Mouse (Mus musculus): Measurements from ENCODE around the gene Gpd1l. TPM values are rescaled to one million over a fixed set of nuclear protein-coding genes. Genes with fewer than 3 reads are reported as not detected.

Gpd1l gene
- polyA plus RNA-seq, 1 experiment from 2014 or later, result 18.2 TPM

DNA sequence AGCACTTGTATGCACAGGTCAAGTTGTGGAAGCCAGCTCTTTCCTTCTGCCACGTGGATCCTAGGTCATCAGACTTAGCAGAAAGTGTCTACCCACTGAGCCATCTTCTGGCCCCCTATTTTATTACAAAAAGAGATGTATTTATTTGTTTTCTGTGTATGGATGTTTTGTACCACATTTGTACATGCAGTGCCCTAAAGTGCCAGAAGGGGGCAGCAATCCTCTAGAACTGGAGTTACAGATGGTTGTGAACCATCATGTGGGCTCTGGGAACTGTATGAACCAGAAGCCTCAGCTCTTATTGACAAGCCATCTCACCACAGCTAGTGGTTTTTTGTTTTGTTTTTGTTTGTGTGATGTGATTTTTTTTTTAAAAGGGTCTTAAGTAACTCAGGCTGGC lies 19.1 kb upstream of the Gpd1l start:
- no peaks in the 10 kb centered on the region for H3K36me3 ChIP-seq
- no peaks in the 10 kb centered on the region for H3K27me3 ChIP-seq
- WGBS, result 44% methylated on average over 1 of the region's 1 CpGs
- ATAC-seq, result no peak
- H3K4me1 ChIP-seq (replicated peaks), result no peaks in the 10 kb centered on the region
- H3K27ac ChIP-seq, result no peak overlapping the region
- no peak overlapping the region for H3K4me2 ChIP-seq (replicated peaks)
- H3K4me3 ChIP-seq (replicated peaks), result no peak overlapping the region
- no peak overlapping the region for H3K9ac ChIP-seq (replicated peaks)
- H3K9me3 ChIP-seq, result no peaks in the 10 kb centered on the region

DNA sequence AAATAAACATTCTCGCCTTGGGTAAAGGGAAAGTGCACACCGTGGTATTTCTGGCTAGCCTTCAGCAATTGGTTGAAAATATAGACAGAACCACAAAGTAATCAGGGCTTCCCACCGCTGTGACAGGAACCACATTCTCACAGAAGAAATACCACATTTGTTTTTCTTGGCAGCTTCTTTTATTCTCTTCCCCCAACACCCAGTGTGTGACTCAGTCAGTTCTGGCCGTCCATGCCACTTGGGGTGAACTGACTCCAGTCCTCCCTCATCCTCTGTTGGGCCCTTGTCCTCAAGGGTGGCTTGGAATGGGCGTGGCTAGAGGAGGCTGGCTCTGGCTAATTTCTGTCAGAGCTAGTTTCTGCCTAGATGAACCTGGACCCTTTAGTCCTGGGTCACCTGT lies 14.6 kb upstream of the Gpd1l start:
- no peak overlapping the region for H3K27ac ChIP-seq
- H3K4me2 ChIP-seq (replicated peaks), result no peak overlapping the region
- no peak overlapping the region for H3K4me3 ChIP-seq (replicated peaks)
- no peaks in the 10 kb centered on the region for H3K27me3 ChIP-seq
- H3K9ac ChIP-seq (replicated peaks), result no peak overlapping the region
- H3K36me3 ChIP-seq, result no peaks in the 10 kb centered on the region
- H3K4me1 ChIP-seq (replicated peaks), result no peaks in the 10 kb centered on the region
- ATAC-seq, result no peak
- 75% methylated on average over 5 of the region's 5 CpGs for whole genome bisulfite sequencing
- H3K9me3 ChIP-seq, result no peaks in the 10 kb centered on the region

DNA sequence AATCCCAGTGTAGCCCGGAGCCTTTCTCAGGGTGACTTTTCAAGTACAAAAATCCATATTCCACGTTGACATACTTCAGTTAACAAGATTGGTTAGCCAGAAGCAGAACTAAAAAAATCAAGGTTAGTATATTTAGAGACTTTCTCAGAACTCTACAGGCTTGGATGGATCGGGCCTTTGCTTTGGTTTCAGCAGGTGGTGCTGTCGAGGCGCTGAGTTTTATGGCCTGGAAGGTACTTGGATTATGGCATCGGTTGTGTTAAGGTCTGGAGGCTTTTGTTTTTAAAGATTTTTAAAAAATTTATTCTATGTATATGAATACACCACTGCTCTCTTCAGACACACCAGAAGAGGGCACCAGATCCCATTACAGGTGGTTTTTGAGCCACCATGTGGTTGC lies 11.8 kb upstream of the Gpd1l start:
- no peak overlapping the region for H3K9ac ChIP-seq (replicated peaks)
- no peaks in the 10 kb centered on the region for H3K36me3 ChIP-seq
- no peaks in the 10 kb centered on the region for H3K9me3 ChIP-seq
- H3K27me3 ChIP-seq, result no peaks in the 10 kb centered on the region
- no peak for ATAC-seq
- no peak overlapping the region for H3K4me3 ChIP-seq (replicated peaks)
- 80% methylated on average over 6 of the region's 6 CpGs for WGBS
- H3K27ac ChIP-seq, result no peak overlapping the region
- no peak overlapping the region for H3K4me2 ChIP-seq (replicated peaks)
- no peaks in the 10 kb centered on the region for H3K4me1 ChIP-seq (replicated peaks)

DNA sequence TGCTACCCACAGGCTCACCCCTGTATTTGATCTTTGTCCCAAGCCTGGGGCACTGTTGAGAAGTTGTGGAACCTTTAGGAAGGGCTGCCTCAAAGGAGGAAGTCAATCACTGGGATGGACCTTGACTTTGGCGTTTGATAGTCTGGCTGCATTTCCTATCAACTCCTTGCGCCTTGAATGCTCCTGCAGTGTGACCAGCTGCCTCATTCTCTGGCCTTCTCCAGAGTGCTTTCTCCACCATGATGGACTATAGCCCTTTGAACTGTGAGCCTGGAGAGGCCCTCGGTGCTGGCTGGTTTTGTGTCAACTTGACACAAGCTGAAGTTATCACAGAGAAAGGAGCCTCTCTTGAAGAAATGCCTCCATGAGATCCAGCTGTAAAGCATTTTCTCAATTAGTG lies 10.9 kb upstream of the Gpd1l start:
- H3K9me3 ChIP-seq, result no peaks in the 10 kb centered on the region
- no peak overlapping the region for H3K27ac ChIP-seq
- no peak overlapping the region for H3K9ac ChIP-seq (replicated peaks)
- no peak overlapping the region for H3K4me2 ChIP-seq (replicated peaks)
- WGBS, result 99% methylated on average over 3 of the region's 3 CpGs
- H3K4me1 ChIP-seq (replicated peaks), result no peaks in the 10 kb centered on the region
- H3K36me3 ChIP-seq, result no peaks in the 10 kb centered on the region
- ATAC-seq, result no peak
- no peak overlapping the region for H3K4me3 ChIP-seq (replicated peaks)
- H3K27me3 ChIP-seq, result no peaks in the 10 kb centered on the region

DNA sequence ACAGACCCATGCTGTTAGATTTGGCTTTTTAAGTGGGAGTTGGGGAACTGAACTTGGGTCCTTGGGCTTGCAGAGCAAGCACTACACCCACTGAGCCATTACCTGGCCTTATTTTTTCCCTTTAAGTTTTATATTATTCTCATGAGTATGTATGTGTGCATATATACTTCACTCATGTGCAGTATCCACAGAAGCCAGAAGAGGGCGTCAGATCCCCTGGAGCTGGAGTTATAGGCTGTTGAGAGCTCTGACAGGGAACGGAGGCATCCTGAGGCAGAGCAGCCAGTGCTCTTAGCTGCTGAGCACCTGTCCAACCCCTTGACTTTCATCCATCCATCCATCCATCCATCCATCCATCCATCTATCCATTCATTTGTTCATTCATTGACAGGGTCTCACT lies 2.9 kb upstream of the Gpd1l start:
- Histone ChIP-seq H3K27ac (no peak overlapping the region), H3K36me3 (no peaks in the 10 kb centered on the region), H3K9ac (replicated peaks) (no peak overlapping the region), H3K4me3 (replicated peaks) (no peak overlapping the region), H3K4me1 (replicated peaks) (peaks cover 14% of the 10 kb centered on the region), H3K4me2 (replicated peaks) (no peak overlapping the region), H3K27me3 (no peaks in the 10 kb centered on the region), H3K9me3 (no peaks in the 10 kb centered on the region)
- WGBS, result 82% methylated on average over 2 of the region's 2 CpGs
- no peak for ATAC-seq

DNA sequence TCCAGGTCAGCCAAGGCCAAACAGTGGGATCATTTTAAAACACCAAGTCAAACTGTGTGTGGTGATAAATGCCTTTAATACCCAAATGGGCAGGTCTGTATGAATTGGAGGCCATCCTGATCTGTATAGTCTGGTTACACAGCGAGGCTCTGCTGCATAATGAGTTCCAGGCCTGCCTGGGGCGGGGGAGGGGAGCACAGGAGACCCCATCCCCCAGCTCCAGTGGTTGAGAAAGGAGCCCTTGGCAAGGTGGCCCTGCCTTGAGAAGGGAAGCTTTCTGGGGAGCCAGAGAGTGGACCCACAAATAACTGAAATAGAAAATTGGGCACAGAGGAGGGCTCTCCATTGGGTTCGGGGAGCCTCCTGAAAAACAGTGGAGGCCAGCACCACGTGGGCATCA lies 1.5 kb upstream of the Gpd1l start:
- no peak for ATAC-seq
- WGBS, result 85% methylated on average over 4 of the region's 4 CpGs
- peaks cover 14% of the 10 kb centered on the region for H3K4me1 ChIP-seq (replicated peaks)

DNA sequence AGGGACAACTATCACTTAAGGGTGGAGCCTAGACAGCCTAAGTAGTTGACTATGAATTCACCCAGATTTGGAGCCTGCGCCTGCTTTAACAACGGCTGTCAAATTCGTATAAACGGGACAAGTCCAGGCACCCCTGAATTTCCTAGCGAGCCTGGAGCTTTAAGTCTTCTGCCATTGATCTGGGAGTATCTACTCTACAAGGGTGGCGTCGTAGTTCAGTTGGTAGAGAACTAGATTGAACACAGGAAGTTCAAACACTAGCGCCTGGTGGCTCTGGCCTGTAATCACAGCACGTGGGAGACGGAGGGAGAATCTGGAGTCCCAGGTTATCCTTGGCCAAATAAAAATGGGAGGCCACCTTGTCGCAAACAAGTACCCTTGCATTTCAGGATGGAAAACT lies 444 bp upstream of the Gpd1l start:
- no peak for ATAC-seq
- 68% methylated on average over 11 of the region's 11 CpGs for WGBS

More for the DNA sequence above, 1.5 kb upstream of the Gpd1l start:
- no peak overlapping the region for H3K4me2 ChIP-seq (replicated peaks)
- no peak overlapping the region for H3K4me3 ChIP-seq (replicated peaks)
- no peak overlapping the region for H3K9ac ChIP-seq (replicated peaks)
- H3K27me3 ChIP-seq, result no peaks in the 10 kb centered on the region
- H3K27ac ChIP-seq, result no peak overlapping the region
- H3K36me3 ChIP-seq, result no peaks in the 10 kb centered on the region
- H3K9me3 ChIP-seq, result no peaks in the 10 kb centered on the region

DNA sequence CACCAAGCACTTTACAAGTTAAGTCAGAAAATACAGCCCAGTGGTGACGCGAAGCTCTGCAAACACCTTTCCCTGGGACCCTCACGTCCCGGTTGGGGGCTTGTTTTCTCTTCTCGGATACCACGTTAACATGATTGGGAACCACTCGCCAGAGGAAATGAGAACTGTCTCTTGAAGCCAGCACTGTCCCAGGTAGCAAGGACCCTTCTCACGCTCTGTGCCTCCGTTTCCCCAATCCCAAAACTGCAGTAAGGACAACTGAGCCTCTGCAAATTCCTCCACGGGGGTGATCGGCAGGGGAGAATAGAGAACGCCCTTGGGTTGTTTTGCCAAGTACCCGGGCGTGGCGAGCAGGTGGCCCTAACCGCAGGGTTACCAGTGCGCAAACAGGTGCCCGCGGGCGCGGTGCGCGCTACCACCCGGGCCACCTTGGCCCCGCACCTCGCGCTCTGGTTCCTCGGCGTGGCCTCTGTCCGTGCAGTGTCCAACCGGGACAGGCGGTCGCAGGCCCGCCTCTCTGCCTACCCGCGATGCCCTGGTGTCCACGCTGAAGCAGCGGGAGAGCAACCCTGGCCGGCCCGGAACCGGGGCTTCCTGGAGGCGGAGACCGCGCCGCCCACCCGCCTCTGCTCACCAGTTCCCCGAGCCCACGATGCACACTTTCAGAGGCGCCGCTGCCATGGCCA lies 607 bp downstream of the Gpd1l start:
- peak; percentile 60 for ATAC-seq
- under 1% methylated on average over 50 of the region's 50 CpGs for WGBS
- H3K9me3 ChIP-seq, result no peaks in the 10 kb centered on the region

More for the DNA sequence above, 444 bp upstream of the Gpd1l start:
- peaks cover 14% of the 10 kb centered on the region for H3K4me1 ChIP-seq (replicated peaks)
- peak overlapping the region; percentile 98 for H3K4me2 ChIP-seq (replicated peaks)
- H3K36me3 ChIP-seq, result no peaks in the 10 kb centered on the region
- no peaks in the 10 kb centered on the region for H3K9me3 ChIP-seq
- peak overlapping the region; percentile 72 for H3K4me3 ChIP-seq (replicated peaks)
- H3K9ac ChIP-seq (replicated peaks), result 0 out of 2 replicates have a peak overlapping the region, but pooled peaks have one; percentile 70
- no peak overlapping the region for H3K27ac ChIP-seq
- no peaks in the 10 kb centered on the region for H3K27me3 ChIP-seq

DNA sequence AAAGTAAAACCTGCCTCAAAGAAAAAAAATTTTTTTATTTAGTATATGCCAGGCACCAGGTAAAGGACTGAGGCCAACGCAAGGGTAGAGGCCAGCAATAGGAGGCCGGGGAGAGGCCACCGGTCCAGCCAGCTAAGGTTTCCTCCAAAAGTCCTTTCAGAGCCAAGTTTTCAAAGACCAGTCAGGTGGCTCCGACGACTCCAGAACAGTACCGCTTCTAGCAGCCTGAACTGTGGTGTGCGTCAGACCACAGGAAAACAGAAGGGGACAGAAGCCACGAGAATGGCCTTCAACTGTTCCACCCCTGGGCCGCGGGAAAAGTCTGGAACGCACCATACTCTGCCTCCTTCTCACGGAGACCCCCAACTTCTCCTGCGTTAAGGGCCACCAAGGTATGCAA lies 1.2 kb downstream of the Gpd1l start:
- H3K9me3 ChIP-seq, result no peaks in the 10 kb centered on the region
- H3K27me3 ChIP-seq, result no peaks in the 10 kb centered on the region
- H3K4me3 ChIP-seq (replicated peaks), result peak overlapping the region; percentile 72
- H3K36me3 ChIP-seq, result no peaks in the 10 kb centered on the region
- WGBS, result 26% methylated on average over 13 of the region's 13 CpGs
- peaks cover 14% of the 10 kb centered on the region for H3K4me1 ChIP-seq (replicated peaks)
- H3K9ac ChIP-seq (replicated peaks), result peak overlapping the region; percentile 70
- H3K27ac ChIP-seq, result no peak overlapping the region
- H3K4me2 ChIP-seq (replicated peaks), result peak overlapping the region; percentile 98
- no peak for ATAC-seq

More for the DNA sequence above, 607 bp downstream of the Gpd1l start:
- H3K27ac ChIP-seq, result peak overlapping the region; percentile 75
- no peaks in the 10 kb centered on the region for H3K36me3 ChIP-seq
- H3K9ac ChIP-seq (replicated peaks), result peak overlapping the region; percentile 70
- H3K27me3 ChIP-seq, result no peaks in the 10 kb centered on the region
- peak overlapping the region; percentile 72 for H3K4me3 ChIP-seq (replicated peaks)
- peak overlapping the region; percentile 98 for H3K4me2 ChIP-seq (replicated peaks)
- peaks cover 14% of the 10 kb centered on the region for H3K4me1 ChIP-seq (replicated peaks)

DNA sequence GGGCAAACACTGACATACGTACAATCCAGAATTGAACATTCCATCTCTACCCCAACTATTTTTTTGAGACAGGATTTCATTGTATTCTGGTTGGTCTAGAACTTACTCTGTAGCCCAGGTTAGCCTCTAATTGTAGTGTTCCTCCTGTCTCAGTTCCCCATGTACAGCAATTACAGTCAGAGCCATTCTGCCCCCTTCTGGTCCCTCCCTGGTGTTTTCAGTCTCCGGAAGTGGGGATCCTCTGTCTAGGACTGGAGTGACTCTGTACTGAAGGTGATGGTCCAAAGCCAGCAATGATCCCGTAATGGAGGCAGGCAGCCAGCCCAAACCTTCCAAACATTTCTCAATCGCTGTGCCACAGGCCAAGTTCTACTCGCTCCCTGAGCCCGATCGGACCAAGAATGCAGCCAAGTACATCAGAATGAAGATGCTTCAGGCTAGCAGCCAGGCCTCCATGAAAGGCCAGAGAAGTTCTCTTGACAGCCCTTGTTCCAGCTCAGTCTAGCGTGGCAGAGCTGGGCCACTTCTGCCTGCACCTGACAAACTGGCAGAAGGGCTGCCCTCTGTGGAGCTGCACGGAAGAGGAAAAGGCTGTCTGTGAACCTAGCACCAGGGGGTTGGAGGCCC lies 3.2 kb downstream of the Gpd1l start:
- Histone ChIP-seq H3K4me1 (replicated peaks) (peaks cover 14% of the 10 kb centered on the region), H3K4me2 (replicated peaks) (no peak overlapping the region), H3K9ac (replicated peaks) (no peak overlapping the region), H3K36me3 (no peaks in the 10 kb centered on the region), H3K4me3 (replicated peaks) (no peak overlapping the region), H3K27me3 (no peaks in the 10 kb centered on the region), H3K9me3 (no peaks in the 10 kb centered on the region), H3K27ac (no peak overlapping the region)
- no peak for ATAC-seq
- WGBS, result 60% methylated on average over 9 of the region's 9 CpGs

DNA sequence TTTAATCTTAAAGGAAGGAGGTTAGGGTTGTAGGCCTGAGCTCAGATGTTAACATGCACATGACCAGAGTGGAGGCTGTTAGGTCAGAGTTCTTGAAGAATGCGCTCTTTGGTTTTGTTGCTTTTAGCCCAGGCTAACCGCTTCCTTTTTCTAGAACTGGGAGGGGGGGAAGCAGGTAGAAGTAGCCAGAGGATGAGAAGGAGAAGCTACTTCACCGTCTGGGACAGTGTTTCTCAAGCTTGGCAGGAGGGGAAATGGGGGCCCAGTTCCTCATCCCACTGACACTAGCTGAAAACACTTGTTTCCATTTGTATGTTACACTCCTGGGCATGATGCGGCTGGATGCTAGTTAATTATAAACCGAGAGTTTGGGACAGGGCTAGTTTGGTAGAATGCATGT lies 8.2 kb downstream of the Gpd1l start:
- Histone ChIP-seq H3K4me3 (replicated peaks) (no peak overlapping the region), H3K4me1 (replicated peaks) (peaks cover 11% of the 10 kb centered on the region), H3K9ac (replicated peaks) (no peak overlapping the region), H3K4me2 (replicated peaks) (no peak overlapping the region), H3K27me3 (no peaks in the 10 kb centered on the region), H3K36me3 (no peaks in the 10 kb centered on the region), H3K27ac (no peak overlapping the region), H3K9me3 (no peaks in the 10 kb centered on the region)
- ATAC-seq, result no peak
- 91% methylated on average over 5 of the region's 5 CpGs for WGBS

DNA sequence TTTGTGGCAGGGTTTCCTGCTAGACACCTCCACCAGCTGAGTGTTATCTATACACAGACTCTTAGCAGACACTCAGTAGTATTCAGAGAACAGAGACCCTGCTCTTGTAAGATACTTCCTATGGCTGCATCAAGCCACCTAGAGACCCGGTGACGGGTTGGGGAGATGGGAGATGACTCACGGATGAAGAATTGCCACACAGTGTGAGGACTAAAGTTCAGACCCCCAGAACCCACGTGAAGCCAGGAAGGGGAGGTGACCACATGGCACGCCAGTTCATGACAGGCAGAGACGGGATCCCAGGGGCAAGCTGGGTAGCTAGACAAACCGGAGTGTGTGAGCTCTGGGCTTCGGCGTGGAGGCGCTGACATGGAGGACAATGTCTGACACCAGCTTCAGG lies 8.7 kb downstream of the Gpd1l start:
- H3K27me3 ChIP-seq, result no peaks in the 10 kb centered on the region
- no peak overlapping the region for H3K4me2 ChIP-seq (replicated peaks)
- no peaks in the 10 kb centered on the region for H3K9me3 ChIP-seq
- WGBS, result 83% methylated on average over 10 of the region's 10 CpGs
- H3K27ac ChIP-seq, result no peak overlapping the region
- H3K4me1 ChIP-seq (replicated peaks), result peaks cover 11% of the 10 kb centered on the region
- no peaks in the 10 kb centered on the region for H3K36me3 ChIP-seq
- no peak overlapping the region for H3K4me3 ChIP-seq (replicated peaks)
- no peak for ATAC-seq
- H3K9ac ChIP-seq (replicated peaks), result no peak overlapping the region
